Mouse (Mus musculus) left cerebral cortex, adult 2 months (tissue): ENCODE measurements at regions not wholly inside any gene's neighbourhood (a gene's known extent, or its start where the extent isn't known, plus 50 kb on each side); places are given as distances from the start of the nearest gene placed in this dataset.
A peak's percentile ranks its signal among the peaks of the same experiment; 100 is the strongest.

Experiments
- DNase-seq, 2 experiments: peaks; one replicate each; pipeline ENCODE4 v3.0.0; 2021 to 2022; ENCODE audit warnings: low spot score in 2 of 2, mixed read lengths in 1 of 2; ENCODE audit errors: extremely low spot score in 1 of 2
- H3K27ac ChIP-seq: fragments of 200-600 bp; 2 replicates; pipeline ENCODE4 v1.8.1; 2022
- H3K4me3 ChIP-seq: fragments of 200-600 bp; 2 replicates; pipeline ENCODE4 v1.8.1; 2022
- CTCF ChIP-seq: fragments of 200-600 bp; IDR thresholded peaks from 2 replicates; pipeline ENCODE4 v1.8.1; 2022; ENCODE audit warnings: antibody characterized with exemption, mild to moderate bottlenecking, moderate library complexity
- intact Hi-C: fragments of 180-260 bp; cut with DNase I; formaldehyde crosslinking; loops from one replicate; pipeline ENCODE4 v1.15.1; 2025

GRCm38 (mm10) chr4:7196570-7196969, 1042.3 kb downstream of the Car8 start:
- no peak for TF ChIP-seq CTCF
- Histone ChIP-seq H3K27ac (no peak overlapping the region), H3K4me3 (no peak overlapping the region)
- intact Hi-C loops: loop anchor here (10.0 kb wide), 1 partner anchor 382 kb away; no protein-coding TSS in a partner anchor
- DNase-seq: no peak

- DNase-seq: no peak
- TF ChIP-seq CTCF: no peak
- intact Hi-C loops: loop anchor here (10.0 kb wide), 1 partner anchor 381 kb away; no protein-coding TSS in a partner anchor
These were observed 1043.2 kb downstream of the Car8 start for GRCm38 (mm10) chr4:7195619-7196018.

GRCm38 (mm10) chr4:7191912-7192311, 1046.9 kb downstream of the Car8 start:
- no peak for TF ChIP-seq CTCF
- no peak for DNase-seq
- no peak overlapping the region for H3K4me3 ChIP-seq
- intact Hi-C loops: loop anchor here (10.0 kb wide), 1 partner anchor 377 kb away; no protein-coding TSS in a partner anchor
- H3K27ac ChIP-seq: peak overlapping the region; percentile 67

More at GRCm38 (mm10) chr4:7195619-7196018, 1043.2 kb downstream of the Car8 start:
- no peak overlapping the region for H3K4me3 ChIP-seq
- H3K27ac ChIP-seq: no peak overlapping the region

GRCm38 (mm10) chr4:7191228-7191627, 1047.6 kb downstream of the Car8 start:
- DNase-seq: no peak
- intact Hi-C loops: loop anchor here (10.0 kb wide), 1 partner anchor 376 kb away; no protein-coding TSS in a partner anchor
- Histone ChIP-seq H3K4me3 (no peak overlapping the region), H3K27ac (no peak overlapping the region)
- TF ChIP-seq CTCF: no peak

- intact Hi-C loops: no loop called here
- TF ChIP-seq CTCF: no peak
- DNase-seq: no peak
- H3K4me3 ChIP-seq: no peak overlapping the region
- H3K27ac ChIP-seq: no peak overlapping the region
These were observed 1063.8 kb downstream of the Car8 start for GRCm38 (mm10) chr4:7175030-7175429.

- no peak for TF ChIP-seq CTCF
- no peak for DNase-seq
- intact Hi-C loops: no loop called here
- Histone ChIP-seq H3K4me3 (no peak overlapping the region), H3K27ac (no peak overlapping the region)
These were observed 1066.1 kb downstream of the Car8 start for GRCm38 (mm10) chr4:7172528-7173306.

- DNase-seq: no peak
- no peak overlapping the region for H3K4me3 ChIP-seq
- no peak for TF ChIP-seq CTCF
- intact Hi-C loops: no loop called here
- no peak overlapping the region for H3K27ac ChIP-seq
These were observed 1067.0 kb downstream of the Car8 start for GRCm38 (mm10) chr4:7171637-7172417.

- DNase-seq: no peak
- intact Hi-C loops: no loop called here
- H3K4me3 ChIP-seq: no peak overlapping the region
- no peak overlapping the region for H3K27ac ChIP-seq
- no peak for TF ChIP-seq CTCF
These were observed 1077.4 kb downstream of the Car8 start for GRCm38 (mm10) chr4:7161411-7161810.

- TF ChIP-seq CTCF: no peak
- no peak for DNase-seq
- Histone ChIP-seq H3K4me3 (no peak overlapping the region), H3K27ac (no peak overlapping the region)
- intact Hi-C loops: no loop called here
These were observed 1081.0 kb downstream of the Car8 start for GRCm38 (mm10) chr4:7157883-7158282.

GRCm38 (mm10) chr4:7154256-7154655, 1084.6 kb downstream of the Car8 start:
- H3K4me3 ChIP-seq: no peak overlapping the region
- intact Hi-C loops: no loop called here
- no peak for TF ChIP-seq CTCF
- no peak overlapping the region for H3K27ac ChIP-seq
- DNase-seq: no peak

- TF ChIP-seq CTCF: no peak
- no peak overlapping the region for H3K27ac ChIP-seq
- no peak overlapping the region for H3K4me3 ChIP-seq
- intact Hi-C loops: no loop called here
- DNase-seq: no peak
These were observed 1085.0 kb downstream of the Car8 start for GRCm38 (mm10) chr4:7153835-7154234.

- H3K4me3 ChIP-seq: no peak overlapping the region
- intact Hi-C loops: no loop called here
- no peak overlapping the region for H3K27ac ChIP-seq
- no peak for DNase-seq
- no peak for TF ChIP-seq CTCF
These were observed 1093.1 kb downstream of the Car8 start for GRCm38 (mm10) chr4:7145756-7146155.
